Mouse (Mus musculus) urinary bladder, adult 2 months (tissue): ENCODE data around the gene Prelp. TPM values are rescaled to one million over a fixed set of nuclear protein-coding genes. Genes with fewer than 3 reads are reported as not detected.

Experiments
- polyA plus RNA-seq: library from polyadenylated mRNA; depleted of rRNA; stranded (reverse); fragments of >200 nt; gene quantifications from 2 replicates; pipeline ENCODE4 v1.2.3, GENCODE M21; 2012; rRNA removed

Prelp gene
- polyA plus RNA-seq, 1 experiment, result 89.1 TPM

Other genes starting within 250 kb of the Prelp start
- 2.4 and 4.1 TPM in 2 replicates for gene Lax1, start 231.3 kb downstream of the Prelp start, polyA plus RNA-seq
- gene Atp2b4, start 120.4 kb downstream of the Prelp start, polyA plus RNA-seq, result 113 and 189 TPM in 2 replicates
- 133 and 156 TPM in 2 replicates for gene Optc, start 13.4 kb downstream of the Prelp start, polyA plus RNA-seq
- 14.0 and 18.9 TPM in 2 replicates for gene Fmod, start 115.8 kb upstream of the Prelp start, polyA plus RNA-seq
- 48.4 and 67.8 TPM in 2 replicates for gene Btg2, start 157.7 kb upstream of the Prelp start, polyA plus RNA-seq
- gene Chit1, start 189.8 kb upstream of the Prelp start, polyA plus RNA-seq, result 0.04 TPM in 1 of 2 replicates, not detected in the other